Mouse (Mus musculus): ENCODE measurements around the gene Glod4. TPM values are rescaled to one million over a fixed set of nuclear protein-coding genes. Genes with fewer than 3 reads are reported as not detected.

Glod4 gene
- polyA plus RNA-seq, 1 experiment: 55.2 TPM

DNA sequence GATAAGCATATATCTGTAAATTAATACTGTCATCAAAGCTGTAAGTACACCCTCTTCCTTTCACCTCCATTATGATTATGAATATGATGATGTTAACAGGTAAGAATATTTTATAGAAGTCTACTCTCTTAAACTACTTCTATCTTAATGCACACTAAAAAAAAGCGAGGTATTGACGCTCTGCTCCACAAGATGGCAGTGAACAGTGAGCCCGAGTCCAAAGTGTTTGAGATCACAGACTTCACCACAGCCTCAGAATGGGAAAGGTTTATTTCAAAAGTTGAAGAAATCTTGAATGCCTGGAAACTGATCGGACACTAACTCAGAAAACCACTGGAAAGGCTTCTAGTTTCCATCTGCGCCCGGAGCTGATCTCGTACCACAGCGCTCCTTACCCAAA is 149.9 kb downstream of the Glod4 start:
- Histone ChIP-seq H3K27me3 (ENCODE audit: control insufficient read depth, insufficient read depth, insufficient read length) (no peaks in the 10 kb centered on the region), H3K4me2 (ENCODE audit: low read depth) (no peak overlapping the region), H3ac (ENCODE audit: control insufficient read depth, insufficient read length) (no peak overlapping the region), H3K79me2 (ENCODE audit: control insufficient read depth, insufficient read depth) (no peaks in the 10 kb centered on the region), H3K36me3 (ENCODE audit: control insufficient read depth, insufficient read depth) (peaks cover 3% of the 10 kb centered on the region), H3K4me3 (no peak overlapping the region)
- no peak for TF ChIP-seq E2F4 (IDR thresholded peaks at IDR 0.05; ENCODE audit: insufficient read depth)

DNA sequence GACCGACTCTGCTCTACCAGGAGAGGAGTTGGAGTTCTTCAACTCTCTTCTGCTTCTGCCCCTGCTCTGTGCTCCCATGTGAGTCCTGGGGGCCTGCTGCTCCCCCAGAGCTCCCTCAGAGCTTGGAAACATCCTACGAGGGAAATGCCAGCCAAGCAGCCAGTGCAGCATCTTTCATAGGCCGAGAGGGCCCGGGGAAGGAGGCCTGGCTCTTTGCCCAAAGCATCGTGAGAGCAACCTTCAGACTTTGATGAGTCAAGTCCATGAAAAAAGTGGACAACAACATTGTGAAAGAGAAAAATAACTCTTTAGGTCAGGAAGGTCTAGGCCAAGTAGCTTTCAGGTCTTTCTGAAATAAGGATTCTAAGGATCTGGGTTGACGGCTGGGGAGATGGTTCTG is 153.7 kb downstream of the Glod4 start:
- no peak overlapping the region for H3ac ChIP-seq (ENCODE audit: control insufficient read depth, insufficient read length)
- no peak for TF ChIP-seq SRF (IDR thresholded peaks at IDR 0.05; ENCODE audit: control insufficient read depth, insufficient read length, low read depth)
- TF ChIP-seq MAX (IDR thresholded peaks at IDR 0.05; ENCODE audit: low read depth): no peak
- no peak for TF ChIP-seq MYOD1 (IDR thresholded peaks at IDR 0.05; ENCODE audit: control insufficient read depth in 1 of 3, insufficient read length in 2 of 3, low read depth in 2 of 3)
- no peak for TF ChIP-seq E2F4 (IDR thresholded peaks at IDR 0.05; ENCODE audit: insufficient read depth)
- no peak for TF ChIP-seq REST (IDR thresholded peaks at IDR 0.05; ENCODE audit: insufficient read depth, insufficient read length)
- no peak for TF ChIP-seq POLR2A (IDR thresholded peaks at IDR 0.05; ENCODE audit: insufficient read length, low read depth)
- TF ChIP-seq TCF12 (IDR thresholded peaks at IDR 0.05; ENCODE audit: insufficient read depth, poor library complexity, severe bottlenecking): no peak
- no peak for TF ChIP-seq CEBPB (IDR thresholded peaks at IDR 0.05; ENCODE audit: insufficient read depth, poor library complexity, severe bottlenecking)
- no peak for TF ChIP-seq TCF3 (IDR thresholded peaks at IDR 0.05; ENCODE audit: insufficient read length, low read depth)
- H3K4me2 ChIP-seq (ENCODE audit: low read depth): no peak overlapping the region
- peaks cover 3% of the 10 kb centered on the region for H3K36me3 ChIP-seq (ENCODE audit: control insufficient read depth, insufficient read depth)
- no peaks in the 10 kb centered on the region for H3K27me3 ChIP-seq (ENCODE audit: control insufficient read depth, insufficient read depth, insufficient read length)
- H3K79me2 ChIP-seq (ENCODE audit: control insufficient read depth, insufficient read depth): no peaks in the 10 kb centered on the region
- no peak overlapping the region for H3K4me3 ChIP-seq

DNA sequence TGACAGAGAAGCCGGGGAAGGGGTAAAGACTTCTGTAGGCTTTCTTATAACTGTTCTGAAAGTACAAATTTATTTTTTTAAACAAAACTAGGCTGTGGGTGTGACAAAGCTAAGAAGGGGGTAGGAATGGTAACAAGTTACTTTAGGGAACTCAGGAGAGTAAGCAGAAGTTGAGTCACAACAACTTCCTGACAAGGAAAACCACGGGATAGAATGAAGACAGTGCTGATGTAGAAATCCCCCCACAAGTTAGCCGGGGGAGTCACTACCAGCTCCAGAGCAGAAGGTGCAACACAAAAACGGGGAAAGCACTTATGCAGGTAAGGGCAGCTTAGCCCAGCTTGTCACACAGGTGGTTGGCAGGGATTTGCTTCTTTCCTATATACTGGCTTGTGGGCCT is 155.0 kb downstream of the Glod4 start:
- no peaks in the 10 kb centered on the region for H3K27me3 ChIP-seq (ENCODE audit: control insufficient read depth, insufficient read depth, insufficient read length)
- H3ac ChIP-seq (ENCODE audit: control insufficient read depth, insufficient read length): no peak overlapping the region
- H3K4me3 ChIP-seq: no peak overlapping the region
- no peak overlapping the region for H3K4me2 ChIP-seq (ENCODE audit: low read depth)
- TF ChIP-seq TCF12 (IDR thresholded peaks at IDR 0.05; ENCODE audit: insufficient read depth, poor library complexity, severe bottlenecking) (no peak), MYOG (IDR thresholded peaks at IDR 0.05; ENCODE audit: control insufficient read depth in 1 of 3, insufficient read depth in 1 of 3, insufficient read length in 2 of 3, low read depth in 2 of 3) (no peak), POLR2A (IDR thresholded peaks at IDR 0.05; ENCODE audit: insufficient read length, low read depth) (no peak), REST (IDR thresholded peaks at IDR 0.05; ENCODE audit: insufficient read depth, insufficient read length) (no peak), TCF3 (IDR thresholded peaks at IDR 0.05; ENCODE audit: insufficient read length, low read depth) (no peak), MYOD1 (IDR thresholded peaks at IDR 0.05; ENCODE audit: control insufficient read depth in 1 of 3, insufficient read length in 2 of 3, low read depth in 2 of 3) (no peak), E2F4 (IDR thresholded peaks at IDR 0.05; ENCODE audit: insufficient read depth) (no peak), POLR2AphosphoS2 (IDR thresholded peaks at IDR 0.05; ENCODE audit: insufficient read length, low read depth) (no peak), MAX (IDR thresholded peaks at IDR 0.05; ENCODE audit: low read depth) (no peak), CEBPB (IDR thresholded peaks at IDR 0.05; ENCODE audit: insufficient read depth, poor library complexity, severe bottlenecking) (no peak)
- peaks cover 3% of the 10 kb centered on the region for H3K36me3 ChIP-seq (ENCODE audit: control insufficient read depth, insufficient read depth)
- H3K79me2 ChIP-seq (ENCODE audit: control insufficient read depth, insufficient read depth): no peaks in the 10 kb centered on the region

DNA sequence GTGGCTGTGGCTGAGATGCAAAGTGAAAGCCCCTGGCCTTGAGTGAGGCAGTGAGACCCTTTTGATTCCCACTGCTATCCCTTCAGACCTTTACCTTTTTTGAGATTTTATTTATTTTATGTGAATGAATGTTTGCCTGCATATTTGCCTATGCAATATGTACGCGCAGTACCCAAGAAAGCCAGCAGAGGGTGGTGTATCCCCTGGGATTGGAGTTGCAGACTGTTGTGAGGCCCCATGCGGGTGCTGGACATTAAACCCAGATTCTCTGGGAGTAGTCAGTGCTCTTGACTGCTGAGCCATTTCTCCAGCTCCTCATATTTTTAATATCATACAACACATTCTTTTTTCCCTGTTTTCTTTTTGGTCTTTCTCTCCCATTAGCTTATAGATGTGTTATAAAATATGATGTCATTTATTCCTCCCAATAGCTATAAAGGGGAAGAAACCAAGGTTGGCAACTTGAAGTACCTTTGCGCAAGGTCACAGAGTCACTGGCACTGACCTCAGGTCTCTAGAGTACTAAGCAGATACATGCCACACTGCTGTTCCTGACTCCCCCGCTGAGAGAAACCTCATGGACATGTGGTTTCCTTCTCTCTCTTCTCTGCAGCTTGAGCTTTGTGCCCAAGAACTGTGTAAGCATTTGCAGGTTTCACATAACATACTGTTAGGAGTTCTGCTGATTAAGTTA is 157.5 kb downstream of the Glod4 start:
- TF ChIP-seq MYOD1 (IDR thresholded peaks at IDR 0.05; ENCODE audit: control insufficient read depth in 1 of 3, insufficient read length in 2 of 3, low read depth in 2 of 3) (no peak), TCF12 (IDR thresholded peaks at IDR 0.05; ENCODE audit: insufficient read depth, poor library complexity, severe bottlenecking) (no peak), E2F4 (IDR thresholded peaks at IDR 0.05; ENCODE audit: insufficient read depth) (no peak), POLR2AphosphoS2 (IDR thresholded peaks at IDR 0.05; ENCODE audit: insufficient read length, low read depth) (no peak), USF1 (IDR thresholded peaks at IDR 0.05; ENCODE audit: low read depth) (no peak)

DNA sequence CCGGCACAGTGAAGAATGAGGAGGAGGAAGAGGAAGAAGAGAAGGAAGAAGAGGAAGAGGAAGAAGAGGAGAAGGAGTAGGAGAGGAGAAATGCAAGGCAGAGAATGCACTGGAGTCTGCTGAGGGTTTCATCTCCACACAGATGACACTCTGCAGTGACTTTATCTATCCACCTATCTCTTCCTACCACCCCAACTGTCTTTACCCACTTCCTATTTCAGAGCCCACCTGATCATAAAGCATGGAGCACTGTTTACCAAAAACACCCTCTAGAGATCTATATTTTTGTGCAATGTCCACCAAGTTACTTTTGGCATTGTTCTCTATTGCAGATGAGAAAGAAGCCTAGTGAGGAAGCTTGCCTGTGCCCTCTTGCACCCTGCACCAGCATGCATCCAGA is 158.6 kb downstream of the Glod4 start:
- Histone ChIP-seq H3ac (ENCODE audit: control insufficient read depth, insufficient read length) (no peak overlapping the region), H3K27me3 (ENCODE audit: control insufficient read depth, insufficient read depth, insufficient read length) (no peaks in the 10 kb centered on the region), H3K4me2 (ENCODE audit: low read depth) (no peak overlapping the region), H3K4me3 (no peak overlapping the region), H3K36me3 (ENCODE audit: control insufficient read depth, insufficient read depth) (peaks cover 8% of the 10 kb centered on the region), H3K79me2 (ENCODE audit: control insufficient read depth, insufficient read depth) (no peaks in the 10 kb centered on the region)
- TF ChIP-seq TCF3 (IDR thresholded peaks at IDR 0.05; ENCODE audit: insufficient read length, low read depth) (no peak), MYOG (IDR thresholded peaks at IDR 0.05; ENCODE audit: control insufficient read depth in 1 of 3, insufficient read depth in 1 of 3, insufficient read length in 2 of 3, low read depth in 2 of 3) (no peak), POLR2AphosphoS2 (IDR thresholded peaks at IDR 0.05; ENCODE audit: insufficient read length, low read depth) (no peak), USF1 (IDR thresholded peaks at IDR 0.05; ENCODE audit: low read depth) (no peak), E2F4 (IDR thresholded peaks at IDR 0.05; ENCODE audit: insufficient read depth) (no peak), MAX (IDR thresholded peaks at IDR 0.05; ENCODE audit: low read depth) (no peak), POLR2A (IDR thresholded peaks at IDR 0.05; ENCODE audit: insufficient read length, low read depth) (no peak), CEBPB (IDR thresholded peaks at IDR 0.05; ENCODE audit: insufficient read depth, poor library complexity, severe bottlenecking) (no peak), MYOD1 (IDR thresholded peaks at IDR 0.05; ENCODE audit: control insufficient read depth in 1 of 3, insufficient read length in 2 of 3, low read depth in 2 of 3) (no peak), SRF (IDR thresholded peaks at IDR 0.05; ENCODE audit: control insufficient read depth, insufficient read length, low read depth) (no peak), REST (IDR thresholded peaks at IDR 0.05; ENCODE audit: insufficient read depth, insufficient read length) (no peak), TCF12 (IDR thresholded peaks at IDR 0.05; ENCODE audit: insufficient read depth, poor library complexity, severe bottlenecking) (no peak)

More for the DNA sequence above, 157.5 kb downstream of the Glod4 start:
- Histone ChIP-seq H3K4me2 (ENCODE audit: low read depth) (no peak overlapping the region), H3ac (ENCODE audit: control insufficient read depth, insufficient read length) (no peak overlapping the region), H3K36me3 (ENCODE audit: control insufficient read depth, insufficient read depth) (peaks cover 8% of the 10 kb centered on the region), H3K4me3 (no peak overlapping the region), H3K27me3 (ENCODE audit: control insufficient read depth, insufficient read depth, insufficient read length) (no peaks in the 10 kb centered on the region), H3K79me2 (ENCODE audit: control insufficient read depth, insufficient read depth) (no peaks in the 10 kb centered on the region)

Measured in myocyte (in vitro differentiated cells).